Mouse (Mus musculus): ENCODE results near the gene St6galnac6.

DNA sequence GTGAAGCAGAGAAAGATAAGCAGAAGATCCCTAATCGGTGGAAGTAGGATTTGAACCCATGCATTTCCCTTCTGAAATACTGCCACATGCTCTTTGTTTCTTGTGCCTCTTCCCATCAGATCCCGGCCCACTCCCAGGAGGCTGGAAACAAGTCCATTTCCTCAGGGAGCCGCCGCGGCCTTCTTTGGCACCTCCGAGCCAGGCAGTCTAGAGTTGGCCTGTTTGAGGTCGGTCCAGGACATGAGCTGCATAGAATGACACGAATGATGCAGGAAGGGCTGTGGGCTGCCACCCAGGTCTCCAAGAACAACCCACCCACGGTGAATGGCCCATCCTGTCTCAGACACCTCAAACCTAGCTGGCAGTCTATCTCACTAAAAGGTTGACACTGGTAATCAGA lies 23.0 kb upstream of the St6galnac6 start:
- no peak for TF ChIP-seq POLR2A (IDR thresholded peaks at IDR 0.05; ENCODE audit: borderline replicate concordance, low read depth, low read length)
- TF ChIP-seq CTCF (IDR thresholded peaks at IDR 0.05; ENCODE audit: low read depth, low read length) = no peak
